Mouse (Mus musculus) hindbrain, embryonic 16.5 days (tissue): ENCODE results near the gene Sptb. TPM values are rescaled to one million over a fixed set of nuclear protein-coding genes. Genes with fewer than 3 reads are reported as not detected.

Experiments used
- ATAC-seq: fragments of 200-750 bp; cut with Nextera tagmentation; 2 replicates; pipeline ENCODE4 v1.8.0; 2017; ENCODE audit warnings: moderate TSS enrichment, moderate library complexity
- H3K27ac ChIP-seq: fragments of 300-500 bp; sonication (generic); 2 replicates; pipeline ENCODE4 v1.5.1; 2014; ENCODE audit warnings: low read depth, mild to moderate bottlenecking, control low read depth, low read length, moderate library complexity
- H3K27me3 ChIP-seq: fragments of 300-500 bp; sonication (generic); replicated peaks from 2 replicates; pipeline ENCODE4 v1.6.1; 2014; ENCODE audit warnings: low read length; ENCODE audit not compliant: control insufficient read depth, insufficient read depth
- H3K36me3 ChIP-seq: fragments of 300-500 bp; sonication (generic); 2 replicates; pipeline ENCODE4 v1.6.1; 2014; ENCODE audit warnings: mild to moderate bottlenecking, low read length, moderate library complexity, mixed read lengths; ENCODE audit not compliant: control insufficient read depth, insufficient read depth
- H3K4me1 ChIP-seq: fragments of 300-500 bp; sonication (generic); 2 replicates; pipeline ENCODE4 v1.6.1; 2014; ENCODE audit warnings: low read depth, low read length; ENCODE audit not compliant: control insufficient read depth, insufficient read depth
- H3K4me2 ChIP-seq: fragments of 300-500 bp; sonication (generic); 2 replicates; pipeline ENCODE4 v1.6.1; 2014; ENCODE audit warnings: mild to moderate bottlenecking, low read length, control low read depth, moderate library complexity
- H3K4me3 ChIP-seq: fragments of 300-500 bp; sonication (generic); 2 replicates; pipeline ENCODE4 v1.5.1; 2014; ENCODE audit warnings: mild to moderate bottlenecking, low read length, control low read depth, moderate library complexity
- H3K9ac ChIP-seq: fragments of 300-500 bp; sonication (generic); 2 replicates; pipeline ENCODE4 v1.6.1; 2014; ENCODE audit warnings: low read depth, mild to moderate bottlenecking, control low read depth, low read length, moderate library complexity
- H3K9me3 ChIP-seq: fragments of 300-500 bp; sonication (generic); 2 replicates; pipeline ENCODE4 v1.6.1; 2014; ENCODE audit warnings: mild to moderate bottlenecking, low read length, moderate library complexity; ENCODE audit not compliant: control insufficient read depth
- WGBS: fragments of 180-500 bp; shearing (Covaris S2); extraction: QIAGEN DNeasy Blood & Tissue Kit; methylation state at CpG from one replicate; pipeline ENCODE4 v1.1.7; 2014; 5-methylcytosine and 5-hydroxymethylcytosine counted together
- polyA plus RNA-seq: library from polyadenylated mRNA; unstranded; fragments of >200 nt; fragmentation: Nextera tagmentation; extraction: Ambion mirVana; gene quantifications from 2 replicates; pipeline ENCODE4 v1.2.1, GENCODE M21; 2015

The Sptb gene
- polyA plus RNA-seq, 1 experiment from 2014 or later = 7.0 TPM

DNA sequence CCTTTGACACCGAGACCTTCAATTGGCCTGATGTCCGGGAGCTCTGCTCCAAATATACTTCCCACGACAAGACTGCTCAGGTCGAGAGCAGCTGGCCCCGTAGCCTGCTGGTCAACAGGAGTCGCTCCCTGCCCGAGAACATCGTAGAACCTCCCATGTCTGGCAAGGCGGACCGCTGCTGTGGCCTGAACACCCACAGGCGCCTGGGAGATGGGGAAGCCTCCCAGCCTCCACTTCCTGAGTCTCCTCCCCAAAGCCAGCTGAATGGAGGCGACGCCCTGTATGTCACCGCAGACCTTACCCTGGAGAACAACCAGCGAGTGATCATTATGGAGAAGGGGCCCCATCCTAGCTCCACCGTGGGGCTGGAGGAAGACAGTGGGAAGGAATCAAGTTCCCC lies 132.5 kb downstream of the Sptb start:
- Histone ChIP-seq H3K36me3 (no peaks in the 10 kb centered on the region), H3K4me3 (no peak overlapping the region), H3K4me1 (no peaks in the 10 kb centered on the region), H3K9ac (no peak overlapping the region), H3K27me3 (no peaks in the 10 kb centered on the region), H3K9me3 (no peaks in the 10 kb centered on the region), H3K27ac (no peak overlapping the region), H3K4me2 (no peak overlapping the region)
- no peak for ATAC-seq
- WGBS = 94% methylated on average over 16 of the region's 16 CpGs

DNA sequence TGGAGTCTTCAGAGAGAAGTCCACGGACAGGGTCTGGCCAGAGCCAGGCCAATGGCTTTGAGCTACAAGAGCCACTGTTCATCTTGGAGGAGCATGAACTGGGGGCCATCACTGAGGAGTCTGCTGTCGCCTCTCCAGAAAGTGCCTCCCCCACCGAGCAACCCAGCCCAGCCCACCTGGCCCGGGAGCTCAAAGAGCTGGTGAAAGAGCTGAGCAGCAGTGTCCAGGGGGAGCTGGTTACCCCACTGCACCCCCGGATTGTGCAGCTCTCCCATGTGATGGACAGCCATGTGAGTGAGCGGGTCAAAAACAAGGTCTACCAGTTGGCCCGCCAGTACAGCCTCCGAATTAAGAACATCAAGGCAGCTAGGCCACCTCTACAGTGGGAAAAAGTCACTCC lies 133.5 kb downstream of the Sptb start:
- Histone ChIP-seq H3K9me3 (no peaks in the 10 kb centered on the region), H3K27ac (no peak overlapping the region), H3K36me3 (no peaks in the 10 kb centered on the region), H3K4me1 (no peaks in the 10 kb centered on the region; the same call in 1 of the 2 replicates), H3K4me2 (no peak overlapping the region), H3K4me3 (no peak overlapping the region), H3K27me3 (no peaks in the 10 kb centered on the region), H3K9ac (no peak overlapping the region)
- no peak for ATAC-seq
- 93% methylated on average over 8 of the region's 8 CpGs for WGBS

DNA sequence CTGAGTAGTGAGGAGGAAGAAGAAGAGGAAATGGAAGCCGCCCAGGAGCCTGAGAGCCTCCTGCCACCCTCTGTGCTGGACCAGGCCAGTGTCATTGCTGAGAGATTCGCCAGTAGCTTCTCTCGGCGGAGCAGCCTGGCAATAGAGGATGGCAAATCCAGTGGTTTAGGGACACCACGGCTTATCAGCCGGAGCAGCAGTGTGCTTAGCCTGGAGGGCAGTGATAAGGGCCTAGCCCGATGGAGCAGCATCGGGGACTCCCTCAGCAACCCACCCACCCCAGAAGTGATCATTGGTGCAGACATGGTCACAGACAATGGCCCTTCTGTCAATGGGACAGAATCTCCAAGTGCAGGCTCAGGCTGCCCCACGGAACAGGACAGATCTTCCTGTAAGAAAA lies 134.3 kb downstream of the Sptb start:
- Histone ChIP-seq H3K9me3 (no peaks in the 10 kb centered on the region), H3K4me2 (no peak overlapping the region), H3K4me3 (no peak overlapping the region), H3K36me3 (no peaks in the 10 kb centered on the region), H3K27me3 (no peaks in the 10 kb centered on the region), H3K9ac (no peak overlapping the region), H3K27ac (no peak overlapping the region), H3K4me1 (no peaks in the 10 kb centered on the region; the same call in 1 of the 2 replicates)
- ATAC-seq = no peak
- 86% methylated on average over 9 of the region's 9 CpGs for WGBS

DNA sequence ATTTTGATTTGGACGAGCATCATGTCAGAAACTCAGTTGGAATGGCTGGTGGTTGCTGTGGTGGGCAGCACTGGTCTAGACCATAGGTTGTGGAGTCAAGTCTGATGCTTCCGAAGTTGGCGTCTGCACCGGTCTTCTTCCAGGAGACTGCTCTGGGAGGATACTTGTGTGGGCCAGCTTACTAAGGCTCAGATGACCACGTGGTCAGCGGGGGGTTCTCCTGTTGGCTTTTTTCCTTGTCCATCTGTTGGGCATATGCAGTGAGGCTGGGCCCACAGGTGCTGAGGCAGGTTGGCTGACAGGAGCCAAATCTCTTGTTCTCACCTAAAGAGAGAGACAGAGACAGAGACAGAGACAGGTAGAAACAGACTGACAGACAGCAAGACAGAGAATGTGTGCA lies 135.5 kb downstream of the Sptb start:
- WGBS = 94% methylated on average over 6 of the region's 6 CpGs
- no peak for ATAC-seq
- H3K27ac ChIP-seq = no peak overlapping the region

DNA sequence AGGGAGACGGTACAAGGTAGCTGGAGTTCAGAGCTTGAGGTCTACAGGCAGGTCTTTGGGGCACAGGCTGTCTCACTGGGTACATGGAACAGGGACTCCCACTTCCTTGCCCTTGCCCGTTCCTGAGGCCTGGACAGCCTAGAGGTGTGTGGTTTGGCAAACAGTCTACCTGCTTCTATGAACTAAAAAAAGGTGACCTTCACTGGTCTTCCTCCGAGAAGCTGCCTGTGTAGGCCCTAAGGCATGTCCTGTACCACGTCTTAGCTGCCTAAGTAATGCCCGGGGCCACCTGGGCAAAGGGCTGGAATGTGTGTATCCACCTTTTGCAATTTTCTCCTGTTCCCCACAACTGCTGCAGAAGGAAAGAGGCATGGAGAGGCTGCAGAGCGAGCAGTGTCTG lies 137.0 kb downstream of the Sptb start:
- H3K9me3 ChIP-seq = no peaks in the 10 kb centered on the region
- no peaks in the 10 kb centered on the region; the same call in 1 of the 2 replicates for H3K4me1 ChIP-seq
- no peaks in the 10 kb centered on the region for H3K36me3 ChIP-seq
- no peaks in the 10 kb centered on the region for H3K27me3 ChIP-seq
- ATAC-seq = no peak
- H3K4me2 ChIP-seq = no peak overlapping the region
- no peak overlapping the region for H3K9ac ChIP-seq
- H3K4me3 ChIP-seq = no peak overlapping the region
- no peak overlapping the region for H3K27ac ChIP-seq
- WGBS = 94% methylated on average over 6 of the region's 6 CpGs

More for the DNA sequence above, 135.5 kb downstream of the Sptb start:
- Histone ChIP-seq H3K36me3 (no peaks in the 10 kb centered on the region), H3K4me1 (no peaks in the 10 kb centered on the region; the same call in 1 of the 2 replicates), H3K4me3 (no peak overlapping the region), H3K4me2 (no peak overlapping the region), H3K9ac (no peak overlapping the region), H3K9me3 (no peaks in the 10 kb centered on the region), H3K27me3 (no peaks in the 10 kb centered on the region)

DNA sequence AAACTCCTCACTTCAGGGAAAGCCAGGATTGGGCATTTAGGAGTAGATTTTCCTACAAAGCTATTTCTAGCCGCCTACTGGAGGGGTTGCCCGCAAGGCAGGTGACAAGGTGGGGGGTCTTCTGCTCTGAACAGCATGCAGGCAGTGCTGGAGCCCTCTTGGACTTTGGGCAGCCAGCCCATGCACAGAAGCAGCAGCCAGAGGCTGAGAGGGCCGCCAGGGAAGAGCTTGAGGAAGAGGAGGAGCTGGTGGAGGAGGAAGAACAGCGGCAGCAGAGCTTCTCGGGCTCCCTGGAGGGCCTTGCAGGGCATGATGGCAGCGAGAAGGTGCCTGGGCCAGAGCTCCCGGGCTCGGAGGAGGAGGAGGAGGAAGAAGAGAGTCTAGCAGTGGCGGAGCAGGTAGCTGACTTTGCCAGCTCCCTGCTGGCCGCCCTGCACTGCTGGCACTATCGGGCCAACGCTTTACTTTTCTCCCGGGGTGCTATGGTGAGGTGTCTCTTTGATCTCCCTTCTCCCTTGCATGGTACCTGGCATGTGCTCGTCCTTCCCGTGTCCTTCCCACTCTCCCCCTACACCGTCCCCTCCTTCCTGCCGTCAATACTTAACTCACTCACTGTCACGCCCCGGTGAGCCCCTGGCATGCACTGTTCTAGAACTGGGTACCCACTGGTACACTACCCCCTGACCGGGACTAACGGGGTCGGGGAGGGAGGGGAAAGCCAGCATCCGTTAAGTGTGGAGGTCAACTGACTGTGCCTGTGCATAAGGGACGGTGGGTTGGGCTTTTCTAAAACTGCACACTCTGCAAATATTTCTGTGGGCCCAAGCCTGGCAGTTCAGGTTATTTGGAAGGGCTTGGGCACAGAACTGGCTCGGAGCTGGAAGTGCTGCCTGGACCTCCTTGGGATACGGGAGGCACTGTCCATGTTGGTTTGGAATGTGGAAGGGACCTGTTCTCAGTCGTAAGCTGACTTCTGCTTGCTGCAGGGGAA lies 137.8 kb downstream of the Sptb start:
- Histone ChIP-seq H3K4me1 (no peaks in the 10 kb centered on the region; the same call in 1 of the 2 replicates), H3K9me3 (no peaks in the 10 kb centered on the region), H3K36me3 (no peaks in the 10 kb centered on the region), H3K27ac (no peak overlapping the region), H3K9ac (no peak overlapping the region), H3K4me2 (no peak overlapping the region), H3K27me3 (no peaks in the 10 kb centered on the region), H3K4me3 (no peak overlapping the region)
- 65% methylated on average over 25 of the region's 27 CpGs for WGBS
- ATAC-seq = no peak

DNA sequence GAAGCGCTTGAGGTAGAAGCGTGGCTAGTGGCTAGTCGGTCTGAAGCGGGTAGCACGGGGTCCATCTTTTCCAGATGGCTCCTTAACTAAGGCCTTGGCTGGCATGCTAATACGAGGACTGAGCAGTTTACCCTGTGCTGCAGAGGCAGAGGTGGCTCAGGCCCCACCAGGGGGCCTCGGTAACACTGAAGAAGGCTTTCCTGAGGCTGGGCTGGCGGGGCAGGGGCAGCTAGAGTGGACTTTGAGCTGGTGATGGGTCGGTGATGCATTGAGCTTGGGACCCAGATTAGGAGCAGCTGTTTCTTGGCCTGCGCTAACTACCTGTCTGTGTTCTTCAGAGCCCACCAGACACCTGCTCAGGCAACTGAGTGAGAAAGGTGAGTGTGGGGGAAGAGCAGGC lies 139.1 kb downstream of the Sptb start:
- no peak overlapping the region for H3K9ac ChIP-seq
- H3K27me3 ChIP-seq = no peaks in the 10 kb centered on the region
- H3K4me2 ChIP-seq = no peak overlapping the region
- ATAC-seq = no peak
- WGBS = 74% methylated on average over 10 of the region's 10 CpGs
- H3K36me3 ChIP-seq = no peaks in the 10 kb centered on the region
- no peaks in the 10 kb centered on the region for H3K9me3 ChIP-seq
- H3K4me3 ChIP-seq = no peak overlapping the region
- no peaks in the 10 kb centered on the region; the same call in 1 of the 2 replicates for H3K4me1 ChIP-seq
- no peak overlapping the region for H3K27ac ChIP-seq

DNA sequence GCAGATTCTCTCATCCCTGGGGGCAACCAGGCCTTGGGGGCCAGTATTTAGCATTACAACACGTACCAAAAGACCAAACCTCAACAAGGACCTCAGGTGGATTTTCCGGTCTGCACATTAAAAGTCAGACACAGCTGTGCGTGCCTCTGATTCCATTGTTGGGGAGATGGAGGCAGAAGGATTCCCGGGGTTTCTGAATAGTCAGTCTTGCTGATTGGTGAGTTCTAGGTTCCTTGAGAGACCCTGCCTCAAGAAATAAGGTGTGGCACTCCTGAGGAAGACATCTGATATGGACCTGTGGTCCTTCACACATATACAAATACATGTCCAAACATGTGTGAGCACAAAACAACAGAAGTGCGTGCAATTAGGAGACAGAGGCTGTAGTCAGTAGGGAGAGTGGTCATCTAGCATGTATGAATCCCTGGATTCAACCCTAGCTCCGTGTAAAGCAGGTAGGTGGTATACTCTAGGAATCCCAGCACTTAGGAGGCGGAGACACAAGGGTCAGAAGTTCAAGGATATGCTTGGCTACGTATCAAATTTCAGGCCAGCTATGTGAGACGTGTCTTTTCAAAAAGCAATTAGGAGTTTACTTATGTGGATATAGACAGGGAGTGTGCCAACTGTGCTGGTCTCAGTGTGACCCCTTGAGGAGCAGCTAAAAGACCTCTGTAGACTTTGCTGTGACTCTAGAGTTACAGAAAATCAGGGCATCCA lies 140.0 kb downstream of the Sptb start:
- WGBS = 74% methylated on average over 9 of the region's 9 CpGs
- no peak for ATAC-seq
- Histone ChIP-seq H3K9me3 (no peaks in the 10 kb centered on the region), H3K27me3 (no peaks in the 10 kb centered on the region), H3K36me3 (no peaks in the 10 kb centered on the region), H3K4me3 (no peak overlapping the region), H3K4me1 (no peaks in the 10 kb centered on the region; the same call in 1 of the 2 replicates), H3K4me2 (no peak overlapping the region), H3K9ac (no peak overlapping the region), H3K27ac (no peak overlapping the region)

DNA sequence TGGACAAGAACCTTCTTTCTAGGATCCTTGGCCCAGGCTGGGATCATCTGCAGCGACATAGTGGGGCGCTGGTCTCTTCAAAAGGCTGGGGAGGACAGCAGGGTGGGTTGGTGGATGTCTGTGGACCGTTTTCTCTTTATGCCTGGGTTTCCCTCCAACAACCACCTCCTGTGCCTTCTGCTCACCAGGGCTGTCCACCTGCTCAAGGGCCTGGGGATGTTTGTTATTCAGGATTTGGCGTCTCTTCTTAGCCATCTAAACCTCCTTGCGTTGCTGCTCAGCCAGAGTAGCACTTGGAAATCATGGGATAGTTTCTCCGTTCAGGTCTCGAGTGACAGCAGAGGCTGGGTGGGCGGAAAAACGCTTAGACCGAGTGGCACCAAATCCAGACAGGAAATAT lies 144.1 kb downstream of the Sptb start:
- ATAC-seq = no peak
- WGBS = 89% methylated on average over 10 of the region's 10 CpGs

More for the DNA sequence above, 144.1 kb downstream of the Sptb start:
- no peaks in the 10 kb centered on the region for H3K36me3 ChIP-seq
- H3K4me2 ChIP-seq = no peak overlapping the region
- no peak overlapping the region for H3K9ac ChIP-seq
- no peak overlapping the region for H3K27ac ChIP-seq
- no peaks in the 10 kb centered on the region for H3K9me3 ChIP-seq
- no peaks in the 10 kb centered on the region for H3K27me3 ChIP-seq
- H3K4me1 ChIP-seq = no peaks in the 10 kb centered on the region
- no peak overlapping the region for H3K4me3 ChIP-seq
